Mouse (Mus musculus) testis, adult 2 months (tissue): ENCODE results near the gene Cd5. TPM values are rescaled to one million over a fixed set of nuclear protein-coding genes. Genes with fewer than 3 reads are reported as not detected.

Experiments used
- H3K27ac ChIP-seq: fragments of 200-500 bp; 2 replicates; pipeline ENCODE4 v1.5.1; 2012; ENCODE audit warnings: low read depth, low read length; ENCODE audit not compliant: control insufficient read depth, insufficient read depth
- H3K27me3 ChIP-seq: fragments of 200-500 bp; 2 replicates; pipeline ENCODE4 v1.6.1; 2012; ENCODE audit warnings: mild to moderate bottlenecking, low read length, moderate library complexity; ENCODE audit not compliant: control insufficient read depth, insufficient read depth
- H3K36me3 ChIP-seq: fragments of 200-500 bp; 2 replicates; pipeline ENCODE4 v1.6.1; 2012; ENCODE audit warnings: mild to moderate bottlenecking, low read length; ENCODE audit not compliant: control insufficient read depth, insufficient read depth
- H3K4me1 ChIP-seq: fragments of 200-500 bp; 2 replicates; pipeline ENCODE4 v1.6.1; 2012; ENCODE audit warnings: low read length; ENCODE audit not compliant: control insufficient read depth, insufficient read depth
- H3K4me3 ChIP-seq: fragments of 200-500 bp; 2 replicates; pipeline ENCODE4 v1.5.1; 2012; ENCODE audit warnings: low read depth, mild to moderate bottlenecking, low read length, moderate library complexity, mixed read lengths; ENCODE audit not compliant: control insufficient read depth
- CTCF ChIP-seq: fragments of 200-500 bp; IDR thresholded peaks from 2 replicates; pipeline ENCODE4 v1.5.1; 2012; ENCODE audit warnings: low read depth, mild to moderate bottlenecking, inconsistent platforms, low read length, moderate library complexity; ENCODE audit not compliant: control insufficient read depth, insufficient read depth, insufficient replicate concordance
- POLR2A ChIP-seq: fragments of 200-500 bp; IDR thresholded peaks from 2 replicates; pipeline ENCODE4 v1.6.1; 2012; ENCODE audit warnings: low read depth, mild to moderate bottlenecking, inconsistent platforms, low read length, moderate library complexity; ENCODE audit not compliant: control insufficient read depth
- polyA plus RNA-seq: library from polyadenylated mRNA; depleted of rRNA; stranded (reverse); fragments of >200 nt; gene quantifications from 2 replicates; pipeline ENCODE4 v1.2.3, GENCODE M21; 2012

Cd5 gene
- polyA plus RNA-seq, 1 experiment: 0.06 TPM

DNA sequence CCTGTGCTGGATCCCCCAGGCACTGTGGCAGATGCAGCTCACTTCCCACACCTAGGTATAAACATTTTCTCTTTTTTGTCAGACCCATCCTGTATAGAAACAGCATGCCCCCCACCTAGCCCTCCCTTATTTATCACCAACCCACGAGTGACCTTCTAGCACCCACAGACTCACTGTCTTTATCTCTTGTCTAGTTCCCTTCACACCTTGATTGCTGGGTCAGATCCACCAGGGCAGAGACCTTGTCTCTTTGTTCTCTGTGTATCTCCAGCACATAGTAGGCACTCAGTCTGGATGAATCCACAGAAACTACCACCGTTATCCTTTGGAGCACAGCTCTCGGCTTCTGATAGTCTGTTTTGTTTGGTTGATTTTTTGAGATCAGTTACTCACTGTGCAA, 3.7 kb downstream of the Cd5 start:
- H3K36me3 ChIP-seq: no peaks in the 10 kb centered on the region
- H3K4me1 ChIP-seq: no peaks in the 10 kb centered on the region
- TF ChIP-seq POLR2A (no peak), CTCF (no peak)
- no peak overlapping the region for H3K27ac ChIP-seq
- no peaks in the 10 kb centered on the region for H3K27me3 ChIP-seq
- H3K4me3 ChIP-seq: no peak overlapping the region

- TF ChIP-seq POLR2A (no peak), CTCF (no peak)
- H3K4me3 ChIP-seq: no peak overlapping the region
- H3K36me3 ChIP-seq: no peaks in the 10 kb centered on the region
- no peak overlapping the region for H3K27ac ChIP-seq
- H3K4me1 ChIP-seq: no peaks in the 10 kb centered on the region
- no peaks in the 10 kb centered on the region for H3K27me3 ChIP-seq
These were observed 4.2 kb downstream of the Cd5 start for GRCm38 (mm10) chr19:10734554-10734953.

- Histone ChIP-seq H3K4me3 (no peak overlapping the region), H3K4me1 (no peaks in the 10 kb centered on the region), H3K36me3 (no peaks in the 10 kb centered on the region), H3K27me3 (no peaks in the 10 kb centered on the region), H3K27ac (no peak overlapping the region)
- TF ChIP-seq CTCF (no peak), POLR2A (no peak)
These were observed 5.2 kb downstream of the Cd5 start for GRCm38 (mm10) chr19:10733501-10734127.

GRCm38 (mm10) chr19:10732741-10733140, 6.1 kb downstream of the Cd5 start:
- Histone ChIP-seq H3K27ac (no peak overlapping the region), H3K36me3 (no peaks in the 10 kb centered on the region), H3K4me1 (no peaks in the 10 kb centered on the region), H3K4me3 (no peak overlapping the region), H3K27me3 (no peaks in the 10 kb centered on the region)
- no peak for TF ChIP-seq POLR2A
- TF ChIP-seq CTCF: no peak

DNA sequence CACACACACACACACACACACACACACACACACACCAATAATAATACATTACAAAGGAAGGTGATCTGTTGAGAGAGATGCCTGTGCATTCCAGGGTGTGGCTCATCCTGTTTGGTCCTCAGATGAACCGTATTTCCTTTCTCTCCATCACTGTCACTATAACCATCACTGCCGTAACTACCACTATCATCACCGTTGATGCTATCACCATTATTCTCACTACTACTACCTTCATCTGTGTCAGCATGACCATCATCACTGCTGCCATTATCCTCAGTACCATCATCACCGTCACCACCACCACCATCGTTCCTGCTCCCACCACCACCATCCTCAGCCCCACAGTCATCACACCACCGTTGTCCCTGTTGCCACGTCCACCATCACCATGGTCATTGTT, 6.8 kb downstream of the Cd5 start:
- Histone ChIP-seq H3K4me3 (no peak overlapping the region), H3K4me1 (no peaks in the 10 kb centered on the region), H3K36me3 (no peaks in the 10 kb centered on the region), H3K27ac (no peak overlapping the region), H3K27me3 (no peaks in the 10 kb centered on the region)
- TF ChIP-seq CTCF (no peak), POLR2A (no peak)

DNA sequence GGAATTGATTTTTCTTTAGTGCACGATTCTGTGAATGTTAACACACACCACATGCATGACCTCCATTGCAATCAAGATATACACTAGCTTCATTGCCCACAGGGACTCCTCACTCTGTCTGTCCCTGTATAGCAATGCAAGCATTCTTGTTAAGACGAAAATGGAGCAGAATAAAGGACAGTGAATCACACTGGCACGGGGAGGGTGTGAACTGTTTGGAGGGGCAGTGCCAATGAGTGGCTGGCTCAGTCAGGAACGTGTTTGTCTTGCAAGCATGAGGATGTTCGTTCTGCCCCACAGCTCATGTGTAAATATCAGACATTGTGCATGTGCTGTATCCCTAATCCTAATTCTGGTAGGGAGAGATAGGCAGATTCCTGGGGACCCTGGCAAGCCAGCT, 8.3 kb downstream of the Cd5 start:
- Histone ChIP-seq H3K27ac (no peak overlapping the region), H3K4me1 (no peaks in the 10 kb centered on the region), H3K27me3 (no peaks in the 10 kb centered on the region), H3K4me3 (no peak overlapping the region), H3K36me3 (no peaks in the 10 kb centered on the region)
- no peak for TF ChIP-seq CTCF
- TF ChIP-seq POLR2A: no peak

DNA sequence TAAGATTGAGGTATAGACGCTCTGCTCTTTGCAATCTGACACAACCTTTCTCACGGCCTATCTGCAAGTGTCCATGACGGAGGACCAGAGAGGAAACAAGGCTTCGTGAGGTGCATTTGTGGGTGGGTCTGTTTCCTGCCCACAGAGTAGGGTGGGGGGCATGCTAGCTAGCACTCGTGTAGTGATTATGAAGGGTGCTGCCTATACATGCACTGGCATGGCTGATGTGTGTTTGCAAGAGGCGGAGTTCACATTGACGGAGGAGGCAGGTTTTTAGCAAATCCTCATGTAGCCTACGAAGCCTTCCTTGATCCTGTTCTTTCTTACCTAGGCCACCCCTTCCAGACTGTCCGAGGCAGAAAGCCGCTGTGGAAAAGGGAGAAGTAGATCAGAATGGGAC, 8.9 kb downstream of the Cd5 start:
- Histone ChIP-seq H3K27me3 (no peaks in the 10 kb centered on the region), H3K36me3 (no peaks in the 10 kb centered on the region), H3K4me3 (no peak overlapping the region), H3K27ac (no peak overlapping the region), H3K4me1 (no peaks in the 10 kb centered on the region)
- TF ChIP-seq POLR2A: no peak
- no peak for TF ChIP-seq CTCF
